Mouse (Mus musculus): ENCODE measurements around the gene Pigp. TPM values are rescaled to one million over a fixed set of nuclear protein-coding genes. Genes with fewer than 3 reads are reported as not detected.

Pigp gene
- total RNA-seq, 1 experiment: 30.5 TPM

GRCm38 (mm10) chr16:94331233-94331885 lies 40.3 kb downstream of the Pigp start:
- in situ Hi-C loops (cut with MboI; ENCODE audit: low sequenced_read_pairs in 2 of 2, unreplicated experiment in 2 of 2): no loop called here
- no peaks in the 10 kb centered on the region for H3K9me3 ChIP-seq (ENCODE audit: control insufficient read depth, insufficient read depth, low read depth, low read length)
- no peaks in the 10 kb centered on the region for H3K4me1 ChIP-seq (ENCODE audit: control insufficient read depth in 2 of 2, insufficient read depth in 2 of 2, low read length in 2 of 2, poor library complexity in 1 of 2)
- H3K27ac ChIP-seq (ENCODE audit: insufficient read depth, low read depth, low read length, poor library complexity, severe bottlenecking): no peak overlapping the region
- DNase-seq (ENCODE audit: low read depth, low spot score): no peak
- TF ChIP-seq ZC3H11A (IDR thresholded peaks at IDR 0.05; ENCODE audit: borderline replicate concordance, low read depth, low read length) (no peak), HCFC1 (IDR thresholded peaks at IDR 0.05; ENCODE audit: borderline replicate concordance, insufficient read depth, low read length) (no peak), CHD2 (IDR thresholded peaks at IDR 0.05; ENCODE audit: low read depth, low read length) (no peak), MAFK (IDR thresholded peaks at IDR 0.05; ENCODE audit: insufficient read depth, low read depth, low read length) (no peak), ZNF384 (IDR thresholded peaks at IDR 0.05; ENCODE audit: low read depth, low read length) (no peak)
- no peaks in the 10 kb centered on the region for H3K36me3 ChIP-seq (ENCODE audit: control insufficient read depth, insufficient read depth, low read length, poor library complexity, severe bottlenecking)
- no peak overlapping the region for H3K4me3 ChIP-seq (ENCODE audit: insufficient read depth in 1 of 2, low read depth in 1 of 2, low read length in 2 of 2, poor library complexity in 1 of 2, severe bottlenecking in 1 of 2)
- H3K9ac ChIP-seq (ENCODE audit: insufficient read depth, low read depth, low read length, poor library complexity, severe bottlenecking): no peak overlapping the region

GRCm38 (mm10) chr16:94330429-94330828 lies 41.2 kb downstream of the Pigp start:
- Histone ChIP-seq H3K36me3 (ENCODE audit: control insufficient read depth, insufficient read depth, low read length, poor library complexity, severe bottlenecking) (no peaks in the 10 kb centered on the region), H3K9me3 (ENCODE audit: control insufficient read depth, insufficient read depth, low read depth, low read length) (no peaks in the 10 kb centered on the region), H3K4me1 (ENCODE audit: control insufficient read depth in 2 of 2, insufficient read depth in 2 of 2, low read length in 2 of 2, poor library complexity in 1 of 2) (no peaks in the 10 kb centered on the region), H3K27ac (ENCODE audit: insufficient read depth, low read depth, low read length, poor library complexity, severe bottlenecking) (no peak overlapping the region), H3K4me3 (ENCODE audit: insufficient read depth in 1 of 2, low read depth in 1 of 2, low read length in 2 of 2, poor library complexity in 1 of 2, severe bottlenecking in 1 of 2) (no peak overlapping the region), H3K9ac (ENCODE audit: insufficient read depth, low read depth, low read length, poor library complexity, severe bottlenecking) (no peak overlapping the region)
- no peak for DNase-seq (ENCODE audit: low read depth, low spot score)
- in situ Hi-C loops (cut with MboI; ENCODE audit: low sequenced_read_pairs in 2 of 2, unreplicated experiment in 2 of 2): no loop called here
- TF ChIP-seq HCFC1 (IDR thresholded peaks at IDR 0.05; ENCODE audit: borderline replicate concordance, insufficient read depth, low read length): no peak
- TF ChIP-seq MAFK (IDR thresholded peaks at IDR 0.05; ENCODE audit: insufficient read depth, low read depth, low read length): no peak
- TF ChIP-seq ZNF384 (IDR thresholded peaks at IDR 0.05; ENCODE audit: low read depth, low read length): no peak
- no peak for TF ChIP-seq CHD2 (IDR thresholded peaks at IDR 0.05; ENCODE audit: low read depth, low read length)
- no peak for TF ChIP-seq ZC3H11A (IDR thresholded peaks at IDR 0.05; ENCODE audit: borderline replicate concordance, low read depth, low read length)

DNA sequence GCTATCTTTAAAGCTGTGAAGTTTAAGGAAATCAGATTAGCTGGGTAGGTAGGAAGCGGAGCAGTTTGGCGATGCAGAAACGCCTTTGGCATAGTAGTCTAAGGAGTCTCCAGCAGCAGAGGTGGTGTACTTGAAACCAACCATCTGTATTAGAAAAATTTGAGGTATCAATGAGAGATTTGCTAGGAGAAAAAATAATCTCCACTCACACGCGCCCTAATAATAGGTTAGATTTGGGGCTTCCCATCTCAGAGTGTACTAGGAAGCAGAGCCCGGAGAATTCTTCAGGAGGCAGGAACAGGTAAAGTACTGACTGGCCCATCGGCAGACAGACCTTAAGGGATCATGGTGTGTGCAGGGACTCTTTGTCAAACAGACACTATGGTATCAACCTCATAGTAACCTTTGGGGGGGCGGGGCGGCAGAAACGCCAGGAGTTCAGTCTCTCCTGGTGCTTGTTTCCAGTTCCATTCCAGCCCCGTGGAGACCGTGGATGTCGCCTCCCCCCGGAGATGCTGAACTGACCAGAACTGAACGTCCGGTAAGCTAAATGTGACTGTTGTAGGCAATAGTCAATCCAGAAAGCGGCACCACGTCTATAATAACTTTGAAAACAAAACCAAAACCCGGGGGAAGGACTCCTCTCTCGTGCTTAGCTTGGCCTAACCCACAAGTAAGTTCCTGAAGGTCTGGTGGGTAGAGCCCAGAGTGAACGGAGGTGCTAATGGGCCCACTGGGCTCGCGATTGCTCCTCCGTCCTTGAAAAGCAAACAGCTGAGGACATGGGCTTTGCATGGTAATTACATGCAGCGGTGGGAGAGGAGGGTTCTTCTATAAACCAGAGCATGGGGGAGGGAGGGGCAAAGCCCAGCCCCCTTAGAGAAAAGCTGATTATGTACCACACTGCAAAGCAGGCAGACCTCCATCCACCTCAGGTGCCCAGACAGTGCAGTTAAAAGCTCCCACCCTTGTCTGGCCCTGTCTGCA lies 42.5 kb downstream of the Pigp start:
- no peak overlapping the region for H3K9ac ChIP-seq (ENCODE audit: insufficient read depth, low read depth, low read length, poor library complexity, severe bottlenecking)
- TF ChIP-seq HCFC1 (IDR thresholded peaks at IDR 0.05; ENCODE audit: borderline replicate concordance, insufficient read depth, low read length): no peak
- TF ChIP-seq ZNF384 (IDR thresholded peaks at IDR 0.05; ENCODE audit: low read depth, low read length): no peak
- no peak for TF ChIP-seq MAFK (IDR thresholded peaks at IDR 0.05; ENCODE audit: insufficient read depth, low read depth, low read length)
- TF ChIP-seq CHD2 (IDR thresholded peaks at IDR 0.05; ENCODE audit: low read depth, low read length): no peak
- no peak for TF ChIP-seq ZC3H11A (IDR thresholded peaks at IDR 0.05; ENCODE audit: borderline replicate concordance, low read depth, low read length)
- no peaks in the 10 kb centered on the region for H3K4me1 ChIP-seq (ENCODE audit: control insufficient read depth in 2 of 2, insufficient read depth in 2 of 2, low read length in 2 of 2, poor library complexity in 1 of 2)
- in situ Hi-C loops (cut with MboI; ENCODE audit: low sequenced_read_pairs in 2 of 2, unreplicated experiment in 2 of 2): no loop called here
- no peak for DNase-seq (ENCODE audit: low read depth, low spot score)
- H3K27ac ChIP-seq (ENCODE audit: insufficient read depth, low read depth, low read length, poor library complexity, severe bottlenecking): no peak overlapping the region
- no peaks in the 10 kb centered on the region for H3K36me3 ChIP-seq (ENCODE audit: control insufficient read depth, insufficient read depth, low read length, poor library complexity, severe bottlenecking)
- no peaks in the 10 kb centered on the region for H3K9me3 ChIP-seq (ENCODE audit: control insufficient read depth, insufficient read depth, low read depth, low read length)
- peak overlapping the region; percentile 64 to 67; a peak in 3 of 4 replicates for H3K4me3 ChIP-seq (ENCODE audit: insufficient read depth in 1 of 2, low read depth in 1 of 2, low read length in 2 of 2, poor library complexity in 1 of 2, severe bottlenecking in 1 of 2)

- peak within 1 kb of the TSS; percentile 64 to 67 for H3K4me3 ChIP-seq (ENCODE audit: insufficient read depth in 1 of 2, low read depth in 1 of 2, low read length in 2 of 2, poor library complexity in 1 of 2, severe bottlenecking in 1 of 2)
- peak within 1 kb of the TSS; percentile 66 for H3K9ac ChIP-seq (ENCODE audit: insufficient read depth, low read depth, low read length, poor library complexity, severe bottlenecking)
- no peak for DNase-seq (ENCODE audit: low read depth, low spot score)
- no peak within 1 kb of the TSS for H3K27ac ChIP-seq (ENCODE audit: insufficient read depth, low read depth, low read length, poor library complexity, severe bottlenecking)
- in situ Hi-C loops (cut with MboI; ENCODE audit: low sequenced_read_pairs in 2 of 2, unreplicated experiment in 2 of 2): no loop called here
- no peak for TF ChIP-seq ZC3H11A (IDR thresholded peaks at IDR 0.05; ENCODE audit: borderline replicate concordance, low read depth, low read length)
- TF ChIP-seq ZNF384 (IDR thresholded peaks at IDR 0.05; ENCODE audit: low read depth, low read length): no peak
- no peak for TF ChIP-seq MAFK (IDR thresholded peaks at IDR 0.05; ENCODE audit: insufficient read depth, low read depth, low read length)
- TF ChIP-seq CHD2 (IDR thresholded peaks at IDR 0.05; ENCODE audit: low read depth, low read length): no peak
- TF ChIP-seq HCFC1 (IDR thresholded peaks at IDR 0.05; ENCODE audit: borderline replicate concordance, insufficient read depth, low read length): no peak
- H3K36me3 ChIP-seq (ENCODE audit: control insufficient read depth, insufficient read depth, low read length, poor library complexity, severe bottlenecking): no peaks in the 10 kb centered on the region
- 0 out of 4 replicates have a peak, but pooled peaks cover 0 to 2% of the 10 kb centered on the region in 2 experiments for H3K4me1 ChIP-seq (ENCODE audit: control insufficient read depth in 2 of 2, insufficient read depth in 2 of 2, low read length in 2 of 2, poor library complexity in 1 of 2)
- no peaks in the 10 kb centered on the region for H3K9me3 ChIP-seq (ENCODE audit: control insufficient read depth, insufficient read depth, low read depth, low read length)
Observed at GRCm38 (mm10) chr16:94327781-94328711, 43.6 kb downstream of the Pigp start, which contains the start of gene Ripply3. Gene Ripply3, plus strand, starts transcription at chr16:94328420.
